ENCODE assay signal across 26 mouse cellular contexts in genomic region chr9:82300046-82300445, GRCm38 (mm10).
DNase-seq lines count a peak whose midpoint lies in the region; ATAC-seq and TF ChIP-seq lines count a peak whose summit lies in the region.
"Had no signal": no experiment of that assay in that cellular context is flagged by ENCODE, and none has a peak within 500 bp of the region (broad histone marks: within the 10 kb centered on the region; RNA-seq: fewer than 3 reads in every experiment).

No protein-coding gene starts in this region.

- H3K4me3 ChIP-seq in lung, embryonic 14.5 days (ENCODE audit: low read depth, low read length): no peak overlapping the region
- H3K4me3 ChIP-seq in forebrain, embryonic 14.5 days (ENCODE audit: low read depth, low read length): no peak overlapping the region
- no peak overlapping the region for H3K4me3 ChIP-seq in liver, embryonic 12.5 days
- H3K4me3 ChIP-seq: embryonic facial prominence, embryonic 10.5 days; forebrain, embryonic 12.5 days; heart, embryonic 15.5 days; hindbrain, embryonic 15.5 days; limb, embryonic 15.5 days; megakaryocyte, embryonic 14.5 days; midbrain, embryonic 15.5 days; myocyte; neural tube, embryonic 15.5 days had no signal

- H3K27me3 ChIP-seq in lung, embryonic 14.5 days (ENCODE audit: insufficient read depth, low read length): no peaks in the 10 kb centered on the region
- H3K27me3 ChIP-seq in forebrain, embryonic 14.5 days (replicated peaks; ENCODE audit: control insufficient read depth, insufficient read depth, low read length): no peaks in the 10 kb centered on the region
- no peaks in the 10 kb centered on the region for H3K27me3 ChIP-seq in liver, embryonic 12.5 days (replicated peaks)
- H3K27me3 ChIP-seq: CH12.LX; forebrain, embryonic 12.5 days; heart, embryonic 15.5 days; hindbrain, embryonic 15.5 days; limb, embryonic 15.5 days; megakaryocyte, embryonic 14.5 days; midbrain, embryonic 15.5 days; neural tube, embryonic 15.5 days had no signal

- no peak overlapping the region for H3K9ac ChIP-seq in lung, embryonic 14.5 days
- no peak overlapping the region for H3K9ac ChIP-seq in forebrain, embryonic 14.5 days (ENCODE audit: low read length)
- H3K9ac ChIP-seq in liver, embryonic 12.5 days: no peak overlapping the region
- H3K9ac ChIP-seq: forebrain, embryonic 12.5 days; heart, embryonic 15.5 days; hindbrain, embryonic 15.5 days; limb, embryonic 15.5 days; liver, postnatal 0 days; midbrain, embryonic 15.5 days; neural tube, embryonic 15.5 days had no signal

- H3K27ac ChIP-seq in lung, embryonic 14.5 days (ENCODE audit: low read depth): no peak overlapping the region
- H3K27ac ChIP-seq in forebrain, embryonic 14.5 days (ENCODE audit: low read depth, low read length): no peak overlapping the region
- no peak overlapping the region for H3K27ac ChIP-seq in liver, embryonic 12.5 days
- H3K27ac ChIP-seq: embryonic facial prominence, embryonic 10.5 days; forebrain, embryonic 12.5 days; heart, embryonic 15.5 days; hindbrain, embryonic 15.5 days; kidney, postnatal 0 days; limb, embryonic 15.5 days; midbrain, embryonic 15.5 days; neural tube, embryonic 15.5 days had no signal

- DNase-seq in adrenal gland, postnatal 36 days: peak; percentile 13 to 53
- DNase-seq in adrenal gland, adult 18-20 months (ENCODE audit: low spot score in 2 of 2): no peak
- peak; percentile 36 for DNase-seq in lung, embryonic 14.5 days
- no peak for DNase-seq in lung, postnatal 25 days (ENCODE audit: low spot score)
- DNase-seq in left cerebral cortex, adult 18-20 months (ENCODE audit: low spot score in 2 of 2): peak; percentile 27 to 31
- DNase-seq in forebrain, embryonic 14.5 days (ENCODE audit: low spot score): no peak
- DNase-seq: adrenal gland, adult 8-10 months; cerebellum, adult 18-20 months; gastrocnemius, postnatal 36 days; heart, postnatal 4 days; liver, postnatal 0 days; lung, postnatal 14 days; thymus, postnatal 14 days had no signal

- 67% methylated on average over 2 of the region's 2 CpGs for WGBS in lung, embryonic 14.5 days
- WGBS in forebrain, embryonic 14.5 days: 93% methylated on average over 2 of the region's 2 CpGs
- 76% methylated on average over 2 of the region's 2 CpGs for WGBS in liver, embryonic 12.5 days (ENCODE audit: insufficient replicate concordance)

- H3K4me1 ChIP-seq in lung, embryonic 14.5 days (ENCODE audit: insufficient read depth): no peaks in the 10 kb centered on the region
- no peaks in the 10 kb centered on the region for H3K4me1 ChIP-seq in forebrain, embryonic 14.5 days (ENCODE audit: control insufficient read depth, insufficient read depth, low read length)
- no peaks in the 10 kb centered on the region for H3K4me1 ChIP-seq in liver, embryonic 12.5 days
- H3K4me1 ChIP-seq: embryonic facial prominence, embryonic 10.5 days; forebrain, embryonic 12.5 days; heart, embryonic 15.5 days; hindbrain, embryonic 15.5 days; limb, embryonic 15.5 days; megakaryocyte, embryonic 14.5 days; midbrain, embryonic 15.5 days; neural tube, embryonic 15.5 days had no signal

- no peaks in the 10 kb centered on the region for H3K9me3 ChIP-seq in lung, embryonic 14.5 days (ENCODE audit: low read depth, low read length)
- H3K9me3 ChIP-seq in forebrain, embryonic 14.5 days (replicated peaks; ENCODE audit: control insufficient read depth, low read length): no peaks in the 10 kb centered on the region
- H3K9me3 ChIP-seq in liver, embryonic 12.5 days (replicated peaks): no peaks in the 10 kb centered on the region
- H3K9me3 ChIP-seq: embryonic facial prominence, embryonic 10.5 days; forebrain, embryonic 12.5 days; heart, embryonic 15.5 days; hindbrain, embryonic 15.5 days; limb, embryonic 15.5 days; megakaryocyte, embryonic 14.5 days; midbrain, embryonic 15.5 days; neural tube, embryonic 15.5 days had no signal

- H3K36me3 ChIP-seq in lung, embryonic 14.5 days (ENCODE audit: insufficient read depth): no peaks in the 10 kb centered on the region
- H3K36me3 ChIP-seq in forebrain, embryonic 14.5 days (ENCODE audit: control insufficient read depth, insufficient read depth, low read length): no peaks in the 10 kb centered on the region
- H3K36me3 ChIP-seq in liver, embryonic 12.5 days: no peaks in the 10 kb centered on the region
- H3K36me3 ChIP-seq: embryonic facial prominence, embryonic 10.5 days; forebrain, embryonic 12.5 days; heart, embryonic 15.5 days; hindbrain, embryonic 15.5 days; limb, embryonic 15.5 days; midbrain, embryonic 15.5 days; neural tube, embryonic 15.5 days had no signal

- no peak for TF ChIP-seq CTCF in lung, embryonic 14.5 days (IDR thresholded peaks at IDR 0.05; ENCODE audit: low read depth)

- H3K4me2 ChIP-seq in lung, embryonic 14.5 days: no peak overlapping the region
- no peak overlapping the region for H3K4me2 ChIP-seq in forebrain, embryonic 14.5 days (ENCODE audit: low read length)
- H3K4me2 ChIP-seq in liver, embryonic 12.5 days: no peak overlapping the region
- H3K4me2 ChIP-seq: forebrain, embryonic 12.5 days; heart, embryonic 15.5 days; hindbrain, embryonic 15.5 days; limb, embryonic 15.5 days; midbrain, embryonic 15.5 days; neural tube, embryonic 15.5 days had no signal

- ATAC-seq in lung, embryonic 14.5 days (ENCODE audit: insufficient read depth): no peak
- ATAC-seq in forebrain, embryonic 14.5 days: no peak
- no peak for ATAC-seq in liver, embryonic 12.5 days
- ATAC-seq: intestine, embryonic 16.5 days; liver, postnatal 0 days; midbrain, embryonic 15.5 days had no signal

Comparison
In these comparisons a context has a peak if more than half of its experiments do, and no peak if none do; other contexts are left out.
1. DNase-seq: peak in adrenal gland, postnatal 36 days (2 of 2), lung, embryonic 14.5 days (single experiment) and left cerebral cortex, adult 18-20 months (2 of 2); none in adrenal gland, adult 18-20 months (0 of 2), lung, postnatal 25 days (single experiment) and forebrain, embryonic 14.5 days (single experiment).